Mouse (Mus musculus) kidney, adult 2 months (tissue): ENCODE data around the gene Ptger4. TPM values are rescaled to one million over a fixed set of nuclear protein-coding genes. Genes with fewer than 3 reads are reported as not detected.

Experiments used
- DNase-seq: peaks from one replicate; pipeline ENCODE4 v3.0.0; 2021
- H3K27ac ChIP-seq: fragments of 200-500 bp; 2 replicates; pipeline ENCODE4 v1.5.1; 2012; ENCODE audit warnings: low read depth, low read length, control low read depth, inconsistent platforms; ENCODE audit not compliant: insufficient read depth
- H3K27me3 ChIP-seq: fragments of 200-500 bp; replicated peaks from 2 replicates; pipeline ENCODE4 v1.6.1; 2012; ENCODE audit warnings: mild to moderate bottlenecking, moderate library complexity, low read length, inconsistent platforms; ENCODE audit not compliant: control insufficient read depth, insufficient read depth
- H3K36me3 ChIP-seq: fragments of 200-500 bp; 2 replicates; pipeline ENCODE4 v1.6.1; 2012; ENCODE audit warnings: mild to moderate bottlenecking, moderate library complexity, low read length, inconsistent platforms; ENCODE audit not compliant: control insufficient read depth, insufficient read depth
- H3K4me1 ChIP-seq: fragments of 200-500 bp; 2 replicates; pipeline ENCODE4 v1.6.1; 2011; ENCODE audit warnings: low read length; ENCODE audit not compliant: control insufficient read depth, insufficient read depth
- H3K4me3 ChIP-seq: fragments of 200-500 bp; 2 replicates; pipeline ENCODE4 v1.5.1; 2011; ENCODE audit warnings: mild to moderate bottlenecking, low read depth, low read length, control low read depth; ENCODE audit not compliant: insufficient read depth
- CTCF ChIP-seq: fragments of 200-500 bp; conservative IDR thresholded peaks from 2 replicates; pipeline ENCODE4 v1.5.1; 2011; ENCODE audit warnings: low read depth, mild to moderate bottlenecking, control low read depth, low read length, moderate library complexity, mixed read lengths; ENCODE audit not compliant: insufficient read depth, insufficient read length
- POLR2A ChIP-seq: fragments of 200-500 bp; IDR thresholded peaks from one replicate; pipeline ENCODE4 v1.6.1; 2011; ENCODE audit warnings: low read depth, low read length, control low read depth
- WGBS: fragments of 180-500 bp; shearing (Covaris S2); methylation state at CpG from one replicate; pipeline ENCODE4 v1.1.7; 2018; 5-methylcytosine and 5-hydroxymethylcytosine counted together
- polyA plus RNA-seq: library from polyadenylated mRNA; depleted of rRNA; stranded (reverse); fragments of >200 nt; gene quantifications from 2 replicates; pipeline ENCODE4 v1.2.3, GENCODE M21; 2012

Gene Ptger4
- polyA plus RNA-seq, 1 experiment: 5.6 TPM

- peak; percentile 15 for DNase-seq
- Histone ChIP-seq H3K36me3 (no peaks in the 10 kb centered on the region), H3K4me3 (peak overlapping the region; percentile 71), H3K27ac (no peak overlapping the region), H3K27me3 (no peaks in the 10 kb centered on the region), H3K4me1 (peaks cover 3% of the 10 kb centered on the region)
- WGBS: 3% methylated on average over 61 of the region's 61 CpGs
- TF ChIP-seq CTCF: no peak
- no peak for TF ChIP-seq POLR2A
Measured at GRCm38 (mm10) chr15:5242241-5243035, 1.5 kb downstream of the Ptger4 start.

- peak; percentile 47 for DNase-seq
- WGBS: 33% methylated on average over 12 of the region's 12 CpGs
- peak overlapping the region; percentile 71 for H3K4me3 ChIP-seq
- H3K27ac ChIP-seq: no peak overlapping the region
- peaks cover 3% of the 10 kb centered on the region for H3K4me1 ChIP-seq
- no peaks in the 10 kb centered on the region for H3K36me3 ChIP-seq
- no peaks in the 10 kb centered on the region for H3K27me3 ChIP-seq
- TF ChIP-seq POLR2A (no peak), CTCF (no peak)
Measured at GRCm38 (mm10) chr15:5241304-5242201, 2.4 kb downstream of the Ptger4 start.

DNA sequence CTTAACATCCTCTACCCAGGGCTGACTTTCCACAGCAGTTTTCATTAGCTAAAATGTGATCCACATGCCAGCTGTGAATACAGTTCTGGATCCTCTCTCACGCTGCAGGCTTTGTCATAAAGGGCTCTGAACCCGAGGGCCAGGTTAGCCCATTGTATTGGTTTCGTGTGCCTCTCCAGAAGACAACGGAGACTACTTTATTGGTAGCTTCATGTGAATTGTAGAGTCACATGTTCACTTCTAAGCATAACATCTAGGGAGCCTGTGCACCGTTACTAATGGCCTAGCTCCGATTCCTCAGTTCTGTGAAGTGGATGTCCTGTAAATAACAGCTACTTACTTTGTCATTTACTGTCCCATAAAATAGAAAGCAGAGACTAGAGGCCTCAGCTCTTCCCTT, 3.6 kb downstream of the Ptger4 start:
- no peak for TF ChIP-seq POLR2A
- TF ChIP-seq CTCF: no peak
- DNase-seq: peak; percentile 1
- Histone ChIP-seq H3K27me3 (no peaks in the 10 kb centered on the region), H3K36me3 (no peaks in the 10 kb centered on the region), H3K4me3 (peak overlapping the region; percentile 32; the same call in 1 of the 2 replicates), H3K4me1 (peaks cover 3% of the 10 kb centered on the region), H3K27ac (no peak overlapping the region; the same call in 1 of the 2 replicates)
- WGBS: 67% methylated on average over 6 of the region's 6 CpGs

GRCm38 (mm10) chr15:5239901-5240300, 4.1 kb downstream of the Ptger4 start:
- no peaks in the 10 kb centered on the region for H3K27me3 ChIP-seq
- H3K27ac ChIP-seq: no peak overlapping the region; the same call in 1 of the 2 replicates
- 0 out of 2 replicates have a peak overlapping the region, but pooled peaks have one; percentile 24 for H3K4me3 ChIP-seq
- peak; percentile 11 for DNase-seq
- no peaks in the 10 kb centered on the region for H3K36me3 ChIP-seq
- H3K4me1 ChIP-seq: peaks cover 3% of the 10 kb centered on the region
- TF ChIP-seq POLR2A (no peak), CTCF (no peak)
- 57% methylated on average over 6 of the region's 6 CpGs for WGBS

- 51% methylated on average over 4 of the region's 4 CpGs for WGBS
- Histone ChIP-seq H3K27me3 (no peaks in the 10 kb centered on the region), H3K4me3 (0 out of 2 replicates have a peak overlapping the region, but pooled peaks have one; percentile 24), H3K4me1 (peaks cover 3% of the 10 kb centered on the region), H3K27ac (no peak overlapping the region), H3K36me3 (no peaks in the 10 kb centered on the region)
- TF ChIP-seq POLR2A (no peak), CTCF (no peak)
- DNase-seq: no peak
Measured at GRCm38 (mm10) chr15:5239361-5239760, 4.6 kb downstream of the Ptger4 start.

DNA sequence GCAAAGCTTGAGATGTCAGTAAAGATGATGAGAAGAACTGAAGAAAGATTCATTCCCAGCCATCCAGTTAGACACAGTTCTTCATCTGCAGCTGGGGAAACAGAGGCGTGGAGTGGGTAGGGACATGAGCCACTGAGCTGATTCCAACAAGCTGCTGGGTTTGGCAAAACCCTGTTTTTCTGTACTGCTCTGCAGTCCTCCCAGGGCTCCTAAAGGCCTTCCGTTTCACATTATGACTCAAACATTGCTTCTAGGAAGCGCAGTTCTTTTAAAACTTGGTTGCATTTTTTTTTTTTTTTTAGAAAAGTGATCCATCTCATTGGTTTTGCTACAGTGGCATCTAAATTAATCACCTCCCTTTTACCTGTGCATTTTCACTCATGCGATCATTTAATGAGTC, 5.4 kb downstream of the Ptger4 start:
- 71% methylated on average over 4 of the region's 4 CpGs for WGBS
- Histone ChIP-seq H3K27me3 (no peaks in the 10 kb centered on the region), H3K36me3 (no peaks in the 10 kb centered on the region; the same call in 1 of the 2 replicates), H3K4me3 (no peak overlapping the region), H3K27ac (no peak overlapping the region), H3K4me1 (peaks cover 2% of the 10 kb centered on the region)
- DNase-seq: peak; percentile 11
- TF ChIP-seq CTCF (no peak), POLR2A (no peak)

DNA sequence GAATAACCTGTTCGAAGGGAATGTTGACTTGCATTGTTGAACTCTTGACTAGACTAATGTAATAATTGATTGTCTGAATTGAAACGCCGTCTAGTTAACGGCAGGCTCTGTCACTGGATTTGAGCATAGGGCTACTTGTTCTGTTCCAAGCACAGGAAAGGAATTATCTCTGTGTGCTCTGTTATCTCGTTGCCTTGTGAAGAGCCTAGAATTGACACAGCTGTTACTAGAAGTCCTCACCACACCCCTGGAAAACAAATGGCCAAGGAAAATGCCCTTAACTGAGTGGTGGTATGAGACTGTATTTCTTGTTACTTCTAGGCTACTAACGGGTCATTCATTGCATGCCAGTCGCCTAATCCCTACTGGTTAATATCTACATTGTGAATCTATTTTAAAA, 5.9 kb downstream of the Ptger4 start:
- TF ChIP-seq CTCF (no peak), POLR2A (no peak)
- no peak overlapping the region for H3K27ac ChIP-seq
- WGBS: 68% methylated on average over 7 of the region's 7 CpGs

More for the DNA sequence above, 5.9 kb downstream of the Ptger4 start:
- Histone ChIP-seq H3K27me3 (no peaks in the 10 kb centered on the region), H3K36me3 (no peaks in the 10 kb centered on the region; the same call in 1 of the 2 replicates), H3K4me3 (no peak overlapping the region), H3K4me1 (no peaks in the 10 kb centered on the region; the same call in none of the 2 replicates)
- no peak for DNase-seq
